Mouse (Mus musculus) stomach, postnatal 0 days (tissue): Measurements from ENCODE around the gene Als2.

Source experiments
- CTCF ChIP-seq: IDR thresholded peaks from 2 replicates; pipeline ENCODE4 v1.5.1; 2016; ENCODE audit warnings: antibody characterized with exemption, low read depth, mild to moderate bottlenecking, moderate library complexity
- EP300 ChIP-seq: optimal IDR thresholded peaks from 2 replicates; pipeline ENCODE3; 2016; ENCODE audit warnings: antibody characterized with exemption

DNA sequence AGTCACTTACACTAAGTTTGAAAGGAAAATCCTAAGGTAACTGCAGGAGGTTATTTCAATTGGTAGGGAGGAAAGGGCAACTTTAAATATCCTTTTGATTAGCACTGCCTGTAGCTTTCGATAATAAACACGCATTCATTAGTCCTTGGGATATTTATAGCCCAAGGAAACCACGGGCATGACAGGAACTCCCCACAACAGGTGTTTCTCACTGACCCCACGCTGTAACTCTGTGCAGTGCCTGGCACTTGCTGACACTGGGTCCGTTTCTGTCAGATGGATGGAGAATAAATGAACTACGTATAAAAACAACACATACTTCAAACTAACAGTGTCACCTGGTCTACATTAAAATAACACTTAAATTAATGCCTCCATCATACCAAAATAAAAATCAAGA lies 42.1 kb downstream of the Als2 start:
- no peak for TF ChIP-seq CTCF
- no peak for TF ChIP-seq EP300
